Mouse (Mus musculus): ENCODE measurements around the gene Myh2.

- no peak for TF ChIP-seq CTCF (IDR thresholded peaks at IDR 0.05; ENCODE audit: low read depth, low read length)
- no peak for TF ChIP-seq GATA2 (IDR thresholded peaks at IDR 0.05; ENCODE audit: borderline replicate concordance, low read depth, low read length)
- no peak for TF ChIP-seq TAL1 (conservative IDR thresholded peaks at IDR 0.05; ENCODE audit: low read depth, low read length)
These were observed 18.9 kb upstream of the Myh2 start for GRCm38 (mm10) chr11:67151651-67152630.
